Mouse (Mus musculus) liver, postnatal 0 days (tissue): ENCODE results near the gene Hsd3b7.
A peak's percentile ranks its signal among the peaks of the same experiment; 100 is the strongest.

Source experiments
- CTCF ChIP-seq: sonication (generic); IDR thresholded peaks from 2 replicates; pipeline ENCODE4 v1.5.1; 2016; ENCODE audit warnings: antibody characterized with exemption, low read depth
- EP300 ChIP-seq: IDR thresholded peaks from 2 replicates; pipeline ENCODE4 v1.6.1; 2016; ENCODE audit warnings: antibody characterized with exemption, low read depth, mild to moderate bottlenecking

GRCm38 (mm10) chr7:127841340-127842000, 41.1 kb downstream of the Hsd3b7 start:
- TF ChIP-seq EP300 (peak; percentile 58; the same call in 1 of the 2 replicates), CTCF (no peak)
